Mouse (Mus musculus): ENCODE results near the gene Acot3. TPM values are rescaled to one million over a fixed set of nuclear protein-coding genes. Genes with fewer than 3 reads are reported as not detected.

Acot3 gene
- not detected in 2 replicates for polyA plus RNA-seq (2012)

GRCm38 (mm10) chr12:84051937-84052474 lies at the start of gene Acot3:
Gene Acot3 (plus strand): TSS chr12:84052144.

GRCm38 (mm10) chr12:84009171-84009965 lies 42.6 kb upstream of the Acot3 start, which contains the start of gene Acot1:
Gene Acot1 (plus strand): TSS chr12:84009490.

GRCm38 (mm10) chr12:84038241-84038640 lies 13.7 kb upstream of the Acot3 start, which contains the start of gene Acot4:
Gene Acot4 (plus strand): TSS chr12:84038379.

GRCm38 (mm10) chr12:84038691-84039111 lies 13.2 kb upstream of the Acot3 start, which contains the start of gene Gm49366:
Gene Gm49366 (plus strand): TSS chr12:84038935.

GRCm38 (mm10) chr12:84068986-84069385 lies 17.0 kb downstream of the Acot3 start, which contains the start of gene Acot5:
Gene Acot5 (plus strand): TSS chr12:84069325.

DNA sequence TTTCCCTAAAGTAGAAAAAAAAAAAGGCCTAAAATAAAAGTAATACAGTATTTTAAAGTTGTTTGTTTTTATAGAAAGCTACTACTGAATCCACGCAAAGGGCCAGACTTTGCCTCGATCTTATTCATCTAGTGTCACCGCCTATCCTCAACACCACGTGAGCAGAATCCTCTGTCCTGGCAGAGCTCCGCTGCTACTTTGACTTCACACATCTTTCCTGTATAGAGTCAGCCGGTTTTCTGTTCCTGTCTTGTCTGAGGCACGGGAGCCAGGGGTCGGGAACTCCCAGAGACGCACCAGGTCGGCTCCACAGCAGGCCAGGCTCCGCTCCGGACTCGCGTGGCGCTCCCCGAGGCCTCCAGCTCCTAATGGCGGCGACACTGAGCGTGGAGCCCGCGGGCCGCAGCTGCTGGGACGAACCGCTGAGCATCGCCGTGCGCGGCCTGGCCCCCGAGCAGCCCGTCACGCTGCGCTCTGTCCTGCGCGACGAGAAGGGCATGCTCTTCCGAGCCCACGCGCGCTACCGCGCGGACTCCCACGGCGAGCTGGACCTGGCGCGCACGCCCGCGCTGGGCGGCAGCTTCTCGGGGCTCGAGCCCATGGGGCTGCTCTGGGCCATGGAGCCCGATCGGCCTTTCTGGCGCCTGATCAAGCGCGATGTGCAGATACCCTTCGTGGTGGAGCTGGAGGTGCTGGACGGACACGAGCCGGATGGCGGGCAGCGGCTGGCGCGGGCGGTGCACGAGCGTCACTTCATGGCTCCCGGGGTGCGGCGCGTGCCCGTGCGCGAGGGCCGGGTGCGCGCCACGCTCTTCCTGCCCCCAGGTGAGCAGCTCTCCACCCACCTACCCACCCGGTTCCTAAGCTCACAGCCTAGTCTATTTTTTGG lies 48.9 kb downstream of the Acot3 start, which contains the start of gene Acot6:
Gene Acot6, plus strand, starts transcription at position 51 of the 889 bp plus-strand sequence.

Other genes starting within 250 kb of the Acot3 start
- 12.8 and 16.1 TPM in 2 replicates for gene Numb, start 130.2 kb upstream of the Acot3 start, polyA plus RNA-seq (2012)
- 46.2 and 48.3 TPM in 2 replicates for gene Riox1, start 101.5 kb upstream of the Acot3 start, polyA plus RNA-seq (2012)
- 0.03 TPM in 1 of 2 replicates, not detected in the other for gene Heatr4, start 67.3 kb upstream of the Acot3 start, polyA plus RNA-seq (2012)
- gene Acot2, start 64.3 kb upstream of the Acot3 start, polyA plus RNA-seq (2012): 10.3 and 10.9 TPM in 2 replicates
- 6.9 and 7.1 TPM in 2 replicates for gene Acot1, start 42.7 kb upstream of the Acot3 start, polyA plus RNA-seq (2012)
- 0.05 and 0.10 TPM in 2 replicates for gene Acot4, start 13.8 kb upstream of the Acot3 start, polyA plus RNA-seq (2012)
- gene Gm49366, start 13.2 kb upstream of the Acot3 start, polyA plus RNA-seq (2012): not detected in 2 replicates
- gene Acot5, start 17.2 kb downstream of the Acot3 start, polyA plus RNA-seq (2012): not detected in 2 replicates
- 0.34 and 0.37 TPM in 2 replicates for gene Acot6, start 48.5 kb downstream of the Acot3 start, polyA plus RNA-seq (2012)
- 0.03 and 0.10 TPM in 2 replicates for gene Dnal1, start 62.2 kb downstream of the Acot3 start, polyA plus RNA-seq (2012)
- gene Pnma1, start 96.3 kb downstream of the Acot3 start, polyA plus RNA-seq (2012): 0.11 and 0.38 TPM in 2 replicates
- 73.5 and 102 TPM in 2 replicates for gene Elmsan1, start 166.7 kb downstream of the Acot3 start, polyA plus RNA-seq (2012)
- gene Ptgr2, start 233.1 kb downstream of the Acot3 start, polyA plus RNA-seq (2012): 2.2 and 4.7 TPM in 2 replicates

All from megakaryocyte-erythroid progenitor cell, adult 5 weeks (primary cell).